Mouse (Mus musculus) erythroblast, embryonic 14.5 days (primary cell): ENCODE measurements around the gene Twf2. TPM values are rescaled to one million over a fixed set of nuclear protein-coding genes. Genes with fewer than 3 reads are reported as not detected.
A peak's percentile ranks its signal among the peaks of the same experiment; 100 is the strongest.

Experiments used
- H3K27me3 ChIP-seq: 2 replicates; pipeline ENCODE4 v1.6.1; 2012; ENCODE audit warnings: inconsistent platforms; ENCODE audit not compliant: control insufficient read depth
- H3K36me3 ChIP-seq: 2 replicates; pipeline ENCODE4 v1.6.1; 2012; ENCODE audit warnings: mild to moderate bottlenecking, inconsistent platforms; ENCODE audit not compliant: control insufficient read depth
- H3K4me1 ChIP-seq: 2 replicates; pipeline ENCODE4 v1.6.1; 2012; ENCODE audit warnings: inconsistent platforms; ENCODE audit not compliant: control insufficient read depth
- H3K4me3 ChIP-seq: replicated peaks from 2 replicates; pipeline ENCODE3; 2012; ENCODE audit warnings: moderate library complexity, mild to moderate bottlenecking, inconsistent platforms
- H3K9me3 ChIP-seq: 2 replicates; pipeline ENCODE4 v1.6.1; 2012; ENCODE audit warnings: low read length, inconsistent platforms, mixed read lengths; ENCODE audit not compliant: control insufficient read depth
- GATA1 ChIP-seq: IDR thresholded peaks from 2 replicates; pipeline ENCODE4 v1.6.1; 2012; ENCODE audit warnings: low read length, inconsistent platforms, mixed read lengths
- TAL1 ChIP-seq: IDR thresholded peaks from 3 replicates; pipeline ENCODE4 v1.6.1; 2012; ENCODE audit warnings: low read length, inconsistent platforms, mixed read lengths
- polyA plus RNA-seq: library from polyadenylated mRNA; stranded (reverse); fragments of >175 nt; gene quantifications from 2 replicates; pipeline ENCODE4 v1.2.3, GENCODE M21; 2012

Gene Twf2
- polyA plus RNA-seq, 1 experiment, result 0.48 TPM

DNA sequence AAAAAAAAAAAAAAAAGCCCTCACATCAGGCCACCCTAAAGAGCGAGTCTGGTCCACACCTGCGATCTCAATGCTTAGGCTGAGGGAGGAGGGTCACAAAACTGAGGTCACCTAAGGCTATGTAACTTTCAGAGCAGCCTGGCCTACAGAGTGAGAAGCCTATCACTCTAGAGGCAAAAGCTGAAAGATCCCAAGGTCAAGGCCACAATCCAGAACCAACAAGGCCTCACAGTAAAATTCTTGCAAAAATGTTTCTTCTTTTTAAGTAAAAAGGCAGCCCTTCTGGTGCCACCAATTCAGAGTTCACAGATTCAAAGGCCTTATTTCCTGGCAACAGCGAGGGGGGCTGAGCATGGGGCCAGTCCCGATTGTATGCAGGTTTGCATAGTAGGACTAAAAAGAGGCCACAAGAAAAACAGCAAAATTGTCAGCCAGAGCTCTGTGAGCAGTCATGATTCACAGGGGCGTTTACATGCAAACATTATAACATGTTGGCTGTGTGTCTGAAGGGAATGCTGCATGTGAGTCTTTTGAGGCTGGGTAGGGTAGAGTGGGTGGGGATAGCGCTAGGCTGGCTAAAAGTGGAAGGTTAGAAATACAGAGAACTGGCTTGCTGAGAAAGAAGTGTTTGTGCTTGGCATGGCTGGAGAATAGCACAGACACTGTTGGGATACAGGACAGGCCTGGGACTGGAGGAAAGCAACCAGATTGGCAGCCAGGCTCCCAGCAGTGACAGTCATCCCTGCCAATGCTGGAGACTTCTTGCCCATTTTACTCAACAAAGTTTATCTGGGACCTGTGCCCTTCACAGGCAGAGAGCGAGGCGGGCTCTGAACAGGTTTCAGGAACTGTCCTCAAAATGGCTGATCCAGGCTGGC is 8.7 kb upstream of the Twf2 start:
- Histone ChIP-seq H3K36me3 (peaks cover 61% of the 10 kb centered on the region), H3K4me3 (no peak overlapping the region), H3K9me3 (no peaks in the 10 kb centered on the region), H3K4me1 (peaks cover 13% of the 10 kb centered on the region), H3K27me3 (peaks cover 9% of the 10 kb centered on the region)
- TF ChIP-seq TAL1, result no peak
- TF ChIP-seq GATA1, result no peak

DNA sequence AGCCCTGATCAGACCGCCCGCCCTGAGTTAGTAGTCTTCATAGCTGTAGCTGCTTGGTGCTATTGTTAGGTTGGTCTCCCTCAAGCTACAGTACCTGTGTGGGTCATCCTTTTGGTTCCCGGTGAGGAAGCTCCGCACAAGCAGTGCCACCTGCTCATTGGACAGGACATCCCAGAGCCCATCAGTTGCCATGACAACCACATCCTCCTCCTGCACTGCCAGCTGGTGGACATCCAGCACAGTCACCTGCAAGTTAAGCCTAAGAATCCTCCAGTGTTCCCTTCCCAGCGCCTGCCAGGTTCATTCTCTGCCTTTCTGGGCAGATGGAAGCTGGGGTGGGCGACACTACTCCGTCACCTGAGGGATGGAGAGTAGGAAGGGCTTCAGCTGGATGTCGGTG is 7.2 kb upstream of the Twf2 start:
- Histone ChIP-seq H3K9me3 (no peaks in the 10 kb centered on the region), H3K4me1 (peaks cover 26% of the 10 kb centered on the region), H3K27me3 (peaks cover 9% of the 10 kb centered on the region), H3K4me3 (no peak overlapping the region), H3K36me3 (peaks cover 46% of the 10 kb centered on the region)
- no peak for TF ChIP-seq TAL1
- TF ChIP-seq GATA1, result no peak

DNA sequence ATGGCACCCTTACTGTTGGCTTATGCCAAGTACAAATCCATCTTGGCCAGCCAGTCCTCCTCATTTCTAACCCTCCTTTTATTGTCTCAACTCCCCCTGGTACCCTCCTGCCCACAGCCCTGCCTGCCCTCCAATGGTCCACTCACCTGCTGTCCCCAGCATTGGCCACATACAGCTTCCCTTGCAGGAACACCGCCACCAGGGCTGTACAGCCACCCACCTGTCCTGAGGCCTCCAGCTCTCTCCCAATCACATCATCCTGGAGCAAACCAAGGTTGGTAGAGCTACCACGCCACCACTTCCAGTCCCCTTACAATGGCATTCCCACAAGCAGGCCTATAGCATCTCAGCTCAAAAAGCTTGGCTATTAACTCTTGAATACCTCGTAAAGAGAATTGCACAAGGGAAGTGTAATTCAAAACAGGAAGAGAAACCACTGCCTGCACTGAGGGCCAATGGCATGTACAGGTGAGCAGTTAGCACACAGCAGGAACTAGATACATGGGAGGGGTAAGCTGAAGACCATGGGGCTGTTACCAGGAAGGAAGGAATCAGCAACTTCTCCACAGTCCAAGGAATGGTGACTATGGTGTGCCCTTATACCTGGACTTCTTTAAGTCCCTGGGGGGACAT is 5.7 kb upstream of the Twf2 start:
- Histone ChIP-seq H3K27me3 (peaks cover 9% of the 10 kb centered on the region), H3K4me1 (peaks cover 30% of the 10 kb centered on the region), H3K9me3 (no peaks in the 10 kb centered on the region), H3K36me3 (peaks cover 31% of the 10 kb centered on the region), H3K4me3 (no peak overlapping the region)
- TF ChIP-seq TAL1, result no peak
- TF ChIP-seq GATA1, result no peak

DNA sequence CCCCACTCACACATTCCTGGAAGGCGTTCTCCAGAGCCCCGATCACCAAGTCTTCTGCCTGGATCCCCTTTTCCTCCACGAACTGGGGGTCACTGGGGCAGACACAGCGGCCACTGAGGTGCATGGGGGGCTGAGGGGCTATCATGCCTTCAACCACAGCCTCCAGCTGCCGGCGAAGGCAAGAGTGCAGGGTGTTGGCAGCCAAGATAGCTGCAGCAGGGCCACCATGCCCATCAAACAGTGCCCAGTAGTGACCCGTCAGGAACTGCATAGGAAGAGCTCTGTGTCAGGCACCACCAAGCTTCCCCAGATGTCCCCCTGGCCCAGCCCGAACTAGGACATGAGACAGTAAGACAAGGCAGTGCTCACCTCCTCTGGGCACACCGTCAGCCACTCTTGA is 5.2 kb upstream of the Twf2 start:
- peaks cover 9% of the 10 kb centered on the region for H3K27me3 ChIP-seq
- TF ChIP-seq TAL1 (no peak), GATA1 (no peak)
- no peaks in the 10 kb centered on the region for H3K9me3 ChIP-seq
- H3K36me3 ChIP-seq, result peaks cover 25% of the 10 kb centered on the region
- H3K4me1 ChIP-seq, result peaks cover 36% of the 10 kb centered on the region
- H3K4me3 ChIP-seq, result no peak overlapping the region

DNA sequence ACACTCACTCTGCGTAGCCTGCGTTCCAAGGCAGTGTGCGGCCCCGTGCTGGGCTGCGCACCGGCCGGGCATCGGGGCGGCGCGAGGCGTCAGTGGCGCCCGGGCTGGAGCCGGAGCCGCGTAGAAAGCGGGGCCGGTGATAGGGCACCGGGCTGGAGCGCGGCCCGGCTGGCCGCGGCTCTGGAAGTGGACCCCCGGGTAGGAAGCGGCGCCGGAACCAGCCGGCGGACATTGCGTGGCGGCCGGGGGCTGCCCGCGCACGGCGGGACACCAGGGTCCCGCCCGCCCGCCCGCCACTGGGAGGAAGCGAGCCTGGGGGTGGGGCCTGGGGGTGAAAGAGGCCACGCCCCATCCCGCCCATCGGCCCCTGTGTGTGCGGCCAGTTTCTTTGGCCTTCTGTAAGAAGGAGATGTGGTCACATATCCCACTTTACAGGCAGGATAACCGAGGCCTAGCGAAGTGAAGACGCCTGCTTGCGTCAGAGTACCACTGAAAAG is 3.9 kb upstream of the Twf2 start:
- TF ChIP-seq TAL1 (no peak), GATA1 (no peak)
- Histone ChIP-seq H3K36me3 (peaks cover 17% of the 10 kb centered on the region), H3K4me1 (peaks cover 48% of the 10 kb centered on the region), H3K9me3 (no peaks in the 10 kb centered on the region), H3K27me3 (peaks cover 9% of the 10 kb centered on the region), H3K4me3 (peak overlapping the region; percentile 71)

DNA sequence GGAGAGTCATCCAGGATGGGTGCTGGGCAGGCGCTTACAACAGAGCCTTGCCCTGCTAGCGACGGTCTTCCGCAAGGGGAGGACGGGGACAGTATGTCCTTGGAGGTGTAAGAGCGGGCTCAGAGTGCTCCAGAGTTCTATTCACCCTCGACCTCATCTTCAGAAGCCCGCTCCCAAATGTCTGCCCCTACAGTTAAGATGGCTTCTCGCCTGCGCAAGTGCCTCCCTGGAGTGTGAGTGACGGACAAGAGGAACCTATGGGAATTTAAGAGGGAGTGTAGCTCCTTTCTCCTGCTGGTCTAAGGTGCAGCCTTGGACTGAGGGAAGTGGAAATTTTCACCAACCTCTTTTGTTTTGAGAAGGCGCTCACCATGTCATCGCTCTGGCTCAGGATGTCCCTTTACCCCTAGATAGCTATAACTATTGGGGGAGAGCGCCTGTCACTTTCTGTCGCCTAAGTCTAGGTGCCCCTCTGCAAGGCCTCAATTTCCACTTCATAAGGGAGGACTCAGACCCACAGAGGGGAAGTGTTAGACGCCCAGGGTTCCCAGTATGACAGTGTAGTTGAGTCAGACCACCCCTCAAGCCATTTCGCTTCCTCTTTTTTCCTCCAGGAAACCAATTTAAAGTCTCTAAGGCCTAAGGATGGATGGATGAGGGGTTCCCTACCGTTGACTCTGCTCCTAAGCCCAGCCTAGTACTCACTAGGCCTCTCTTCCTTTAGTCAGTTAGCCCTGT is 3.2 kb upstream of the Twf2 start, which contains the start of gene Ppm1m:
Gene Ppm1m, minus strand, starts transcription at position 212 of the 738 bp plus-strand sequence.
- no peaks in the 10 kb centered on the region for H3K9me3 ChIP-seq
- peaks cover 13% of the 10 kb centered on the region for H3K36me3 ChIP-seq
- H3K4me1 ChIP-seq, result peaks cover 55% of the 10 kb centered on the region
- TF ChIP-seq GATA1 (no peak), TAL1 (no peak)
- H3K4me3 ChIP-seq, result peak within 1 kb of the TSS; percentile 71
- peaks cover 9% of the 10 kb centered on the region for H3K27me3 ChIP-seq

DNA sequence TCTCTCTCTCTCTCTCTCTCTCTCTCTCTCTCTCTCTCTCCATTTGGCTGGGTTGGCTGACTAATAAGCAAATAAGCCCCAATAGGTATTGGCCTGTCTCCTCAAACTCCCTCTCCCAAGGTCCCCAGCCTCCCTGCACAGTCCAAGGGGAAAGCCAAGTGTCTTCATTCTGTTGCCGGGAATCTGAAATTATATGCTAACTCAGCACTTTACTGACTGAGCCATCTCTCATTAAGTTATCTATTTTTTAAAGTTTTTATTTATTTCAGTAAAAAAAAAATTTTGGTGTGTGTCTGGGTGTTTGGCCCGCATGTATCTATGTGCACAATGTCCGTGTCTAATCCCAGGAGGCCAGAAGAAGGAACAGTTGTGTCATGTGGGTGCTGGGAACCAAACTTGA is 1.0 kb upstream of the Twf2 start:
- Histone ChIP-seq H3K4me1 (peaks cover 60% of the 10 kb centered on the region), H3K4me3 (peak overlapping the region; percentile 86), H3K36me3 (no peaks in the 10 kb centered on the region), H3K27me3 (peaks cover 9% of the 10 kb centered on the region), H3K9me3 (no peaks in the 10 kb centered on the region)
- no peak for TF ChIP-seq TAL1
- no peak for TF ChIP-seq GATA1

DNA sequence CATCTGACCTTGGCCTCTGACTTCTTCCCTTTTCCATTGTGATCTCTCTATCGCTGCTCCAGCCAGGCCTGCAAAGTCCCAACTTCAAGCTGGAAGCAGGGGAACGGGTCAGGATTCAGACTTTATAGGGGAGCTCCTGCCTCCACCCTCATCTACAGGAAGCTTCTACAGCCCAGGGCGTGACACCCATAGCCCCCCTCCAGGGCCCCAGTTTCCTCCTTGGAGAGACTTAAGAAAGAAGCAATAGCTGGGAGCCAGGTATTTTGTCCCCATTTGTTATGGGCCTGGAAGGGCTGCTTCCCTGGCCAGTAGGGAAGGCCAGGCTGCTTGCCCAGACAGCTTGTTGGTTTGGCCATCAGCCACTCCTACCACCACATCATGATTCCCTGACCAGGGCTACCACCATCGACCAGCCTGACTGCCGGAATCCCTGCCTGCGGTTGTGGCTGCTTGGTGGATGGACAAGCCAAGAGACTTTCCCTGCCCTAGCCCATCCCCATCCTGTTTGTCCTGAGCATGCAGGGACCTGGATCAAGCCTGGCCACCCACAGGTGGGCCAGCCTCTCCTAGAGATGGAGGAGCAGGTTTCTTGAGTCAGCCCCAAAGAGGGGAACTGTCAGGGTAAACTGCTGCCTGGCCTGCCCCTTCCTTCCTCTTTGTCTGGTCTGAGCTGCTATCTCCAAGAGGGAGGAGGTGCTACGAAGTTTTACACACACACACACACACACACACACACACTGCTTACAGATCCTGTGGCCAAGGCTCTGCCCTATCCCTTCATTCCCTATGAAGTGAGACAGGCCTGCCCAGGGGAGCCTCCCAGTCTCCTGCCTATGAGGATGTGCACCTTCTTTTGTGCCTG is 1.3 kb downstream of the Twf2 start:
- no peaks in the 10 kb centered on the region for H3K9me3 ChIP-seq
- no peaks in the 10 kb centered on the region; the same call in 1 of the 2 replicates for H3K36me3 ChIP-seq
- TF ChIP-seq TAL1 (no peak), GATA1 (no peak)
- H3K4me1 ChIP-seq, result peaks cover 50% of the 10 kb centered on the region
- H3K27me3 ChIP-seq, result no peaks in the 10 kb centered on the region
- H3K4me3 ChIP-seq, result peak overlapping the region; percentile 86
